Mouse (Mus musculus) stomach, embryonic 15.5 days (tissue): ENCODE data around the gene Tbx6. TPM values are rescaled to one million over a fixed set of nuclear protein-coding genes. Genes with fewer than 3 reads are reported as not detected.
A peak's percentile ranks its signal among the peaks of the same experiment; 100 is the strongest.

Experiments used
- ATAC-seq: fragments of 200-750 bp; cut with Nextera tagmentation; 2 replicates; pipeline ENCODE4 v1.8.0; 2017; ENCODE audit warnings: low read depth, moderate number of reproducible peaks, moderate TSS enrichment; ENCODE audit not compliant: insufficient read depth, low FRiP score
- H3K27ac ChIP-seq: fragments of 300-500 bp; sonication (generic); 2 replicates; pipeline ENCODE4 v1.5.1; 2015; ENCODE audit warnings: mild to moderate bottlenecking, inconsistent platforms
- H3K27me3 ChIP-seq: fragments of 300-500 bp; sonication (generic); replicated peaks from 2 replicates; pipeline ENCODE4 v1.6.1; 2015; ENCODE audit warnings: inconsistent platforms
- H3K36me3 ChIP-seq: fragments of 300-500 bp; sonication (generic); 2 replicates; pipeline ENCODE4 v1.6.1; 2015; ENCODE audit warnings: inconsistent platforms
- H3K4me1 ChIP-seq: fragments of 300-500 bp; sonication (generic); 2 replicates; pipeline ENCODE4 v1.6.1; 2015; ENCODE audit warnings: inconsistent platforms
- H3K4me2 ChIP-seq: fragments of 300-500 bp; sonication (generic); 2 replicates; pipeline ENCODE4 v1.6.1; 2015; ENCODE audit warnings: mild to moderate bottlenecking, inconsistent platforms
- H3K4me3 ChIP-seq: fragments of 300-500 bp; sonication (generic); replicated peaks from 2 replicates; pipeline ENCODE4 v1.5.1; 2015; ENCODE audit warnings: inconsistent platforms
- H3K9ac ChIP-seq: fragments of 300-500 bp; sonication (generic); 2 replicates; pipeline ENCODE4 v1.6.1; 2015; ENCODE audit warnings: inconsistent platforms
- H3K9me3 ChIP-seq: fragments of 300-500 bp; sonication (generic); 2 replicates; pipeline ENCODE4 v1.6.1; 2016; ENCODE audit warnings: inconsistent platforms
- WGBS: fragments of 180-500 bp; shearing (Covaris S2); methylation state at CpG from one replicate; pipeline ENCODE4 v1.1.7; 2015; 5-methylcytosine and 5-hydroxymethylcytosine counted together
- polyA plus RNA-seq: library from polyadenylated mRNA; unstranded; fragments of >200 nt; fragmentation: Nextera tagmentation; extraction: Ambion mirVana; gene quantifications from 2 replicates; pipeline ENCODE4 v1.2.1, GENCODE M21; 2015

The Tbx6 gene
- polyA plus RNA-seq, 1 experiment from 2014 or later: 0.46 TPM

DNA sequence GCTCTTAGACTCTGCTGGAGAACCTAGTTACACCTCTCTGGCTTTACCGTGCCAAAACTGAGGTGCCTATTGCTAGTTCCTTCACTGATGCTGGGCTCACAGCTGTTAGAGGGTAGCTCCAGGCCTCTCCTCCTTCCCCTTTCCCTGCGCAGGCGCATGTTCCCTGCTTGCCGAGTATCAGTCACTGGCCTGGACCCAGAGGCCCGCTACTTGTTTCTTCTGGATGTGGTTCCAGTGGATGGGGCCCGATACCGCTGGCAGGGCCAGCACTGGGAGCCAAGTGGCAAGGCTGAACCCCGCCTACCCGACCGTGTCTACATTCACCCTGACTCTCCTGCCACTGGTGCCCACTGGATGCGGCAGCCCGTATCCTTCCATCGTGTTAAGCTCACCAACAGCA is 1.4 kb downstream of the Tbx6 start:
- Histone ChIP-seq H3K36me3 (peaks cover 34% of the 10 kb centered on the region), H3K4me2 (no peak overlapping the region), H3K4me3 (no peak overlapping the region), H3K9me3 (no peaks in the 10 kb centered on the region), H3K27me3 (no peaks in the 10 kb centered on the region), H3K4me1 (peaks cover 25% of the 10 kb centered on the region), H3K27ac (no peak overlapping the region), H3K9ac (no peak overlapping the region)
- no peak for ATAC-seq
- 73% methylated on average over 13 of the region's 13 CpGs for WGBS

DNA sequence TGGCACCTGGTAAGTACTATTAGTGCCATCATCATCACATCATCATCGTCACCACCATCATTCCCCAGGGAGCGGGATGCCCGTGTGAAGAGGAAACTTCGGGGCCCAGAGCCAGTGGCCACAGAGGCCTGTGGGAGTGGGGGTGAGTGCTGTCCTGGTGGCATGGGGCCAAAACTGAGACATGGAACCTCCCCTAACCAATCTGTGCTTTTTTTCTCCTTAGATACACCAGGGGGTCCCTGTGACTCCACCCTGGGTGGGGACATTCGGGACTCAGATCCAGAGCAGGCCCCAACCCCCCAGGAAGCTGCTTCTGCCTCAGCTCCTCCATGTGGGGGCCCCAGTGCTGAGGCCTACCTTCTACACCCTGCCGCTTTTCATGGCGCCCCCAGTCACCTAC is 3.2 kb downstream of the Tbx6 start:
- Histone ChIP-seq H3K4me1 (peaks cover 21% of the 10 kb centered on the region), H3K9ac (no peak overlapping the region), H3K9me3 (no peaks in the 10 kb centered on the region), H3K27ac (no peak overlapping the region), H3K4me3 (no peak overlapping the region), H3K27me3 (no peaks in the 10 kb centered on the region), H3K36me3 (peaks cover 46% of the 10 kb centered on the region), H3K4me2 (no peak overlapping the region)
- 87% methylated on average over 7 of the region's 7 CpGs for WGBS
- no peak for ATAC-seq

DNA sequence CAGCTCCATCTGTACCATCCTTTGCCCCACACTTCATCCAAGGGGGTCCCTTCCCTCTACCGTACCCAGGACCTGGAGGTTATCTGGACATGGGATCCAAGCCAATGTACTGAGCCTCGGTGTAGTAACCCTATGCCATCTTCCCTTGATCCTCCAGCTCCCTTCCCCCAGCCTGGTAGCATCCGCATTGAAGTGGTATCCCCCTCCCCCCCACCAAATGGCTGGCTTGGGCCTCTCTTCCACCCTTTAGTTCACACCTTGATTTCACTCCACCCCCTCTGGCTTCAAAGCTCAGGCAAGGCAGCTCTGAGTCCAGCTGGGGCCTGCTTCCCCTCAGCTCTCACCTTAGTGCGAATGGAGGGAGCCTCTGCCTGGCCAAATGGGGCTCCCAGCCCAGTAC is 3.8 kb downstream of the Tbx6 start:
- H3K27ac ChIP-seq: no peak overlapping the region
- no peaks in the 10 kb centered on the region for H3K27me3 ChIP-seq
- ATAC-seq: no peak
- no peak overlapping the region for H3K9ac ChIP-seq
- peaks cover 17% of the 10 kb centered on the region for H3K4me1 ChIP-seq
- H3K4me3 ChIP-seq: no peak overlapping the region
- 63% methylated on average over 4 of the region's 4 CpGs for WGBS
- H3K9me3 ChIP-seq: no peaks in the 10 kb centered on the region
- H3K4me2 ChIP-seq: no peak overlapping the region
- peaks cover 46% of the 10 kb centered on the region for H3K36me3 ChIP-seq

DNA sequence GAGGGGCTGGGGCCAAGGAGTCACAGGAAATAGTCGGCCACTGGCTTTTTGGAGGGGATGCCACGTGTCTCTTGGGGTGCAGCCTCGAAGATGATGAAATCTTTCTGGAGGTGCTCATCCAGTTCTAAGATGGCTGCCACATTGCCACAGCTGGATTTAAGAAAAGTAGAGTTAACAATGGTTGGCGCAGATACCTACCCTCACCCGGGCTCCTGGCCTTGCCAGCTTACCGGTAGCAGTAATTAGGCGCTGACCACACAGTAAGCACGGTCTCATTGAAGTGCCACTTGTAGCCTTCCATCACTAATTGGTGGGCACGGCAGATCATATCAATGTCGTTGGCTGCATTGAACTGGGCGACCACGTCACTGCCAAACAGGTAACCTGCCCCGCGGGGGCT is 4.9 kb downstream of the Tbx6 start:
- Histone ChIP-seq H3K27ac (no peak overlapping the region), H3K9me3 (no peaks in the 10 kb centered on the region), H3K4me3 (no peak overlapping the region), H3K36me3 (peaks cover 46% of the 10 kb centered on the region), H3K4me1 (peaks cover 14% of the 10 kb centered on the region; the same call in 1 of the 2 replicates), H3K4me2 (no peak overlapping the region), H3K9ac (no peak overlapping the region), H3K27me3 (no peaks in the 10 kb centered on the region)
- ATAC-seq: no peak
- WGBS: 90% methylated on average over 14 of the region's 14 CpGs

DNA sequence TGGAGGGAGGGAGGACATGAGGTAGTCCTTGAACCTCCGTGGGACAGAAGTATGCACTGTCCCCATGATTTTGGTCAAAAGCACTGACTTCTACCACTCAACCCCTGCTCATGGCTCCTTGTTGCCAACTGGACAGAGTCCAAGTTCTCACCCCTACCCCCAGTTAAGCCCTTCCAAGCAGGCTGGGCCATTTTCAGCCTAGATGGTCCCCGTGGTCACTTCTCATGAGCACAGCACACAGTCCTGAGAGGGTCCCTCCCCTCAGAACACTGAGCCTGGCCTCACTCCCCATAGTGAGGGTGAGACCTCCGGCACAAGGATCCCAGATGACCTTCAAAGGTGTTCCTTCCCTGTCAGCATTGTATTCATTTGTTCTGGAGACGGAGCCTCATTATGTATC is 7.9 kb downstream of the Tbx6 start:
- WGBS: 87% methylated on average over 4 of the region's 4 CpGs
- Histone ChIP-seq H3K4me3 (no peak overlapping the region), H3K36me3 (peaks cover 42% of the 10 kb centered on the region), H3K9me3 (no peaks in the 10 kb centered on the region), H3K4me1 (peaks cover 8% of the 10 kb centered on the region; the same call in 1 of the 2 replicates), H3K9ac (no peak overlapping the region), H3K27me3 (no peaks in the 10 kb centered on the region), H3K27ac (no peak overlapping the region), H3K4me2 (no peak overlapping the region)
- no peak for ATAC-seq

DNA sequence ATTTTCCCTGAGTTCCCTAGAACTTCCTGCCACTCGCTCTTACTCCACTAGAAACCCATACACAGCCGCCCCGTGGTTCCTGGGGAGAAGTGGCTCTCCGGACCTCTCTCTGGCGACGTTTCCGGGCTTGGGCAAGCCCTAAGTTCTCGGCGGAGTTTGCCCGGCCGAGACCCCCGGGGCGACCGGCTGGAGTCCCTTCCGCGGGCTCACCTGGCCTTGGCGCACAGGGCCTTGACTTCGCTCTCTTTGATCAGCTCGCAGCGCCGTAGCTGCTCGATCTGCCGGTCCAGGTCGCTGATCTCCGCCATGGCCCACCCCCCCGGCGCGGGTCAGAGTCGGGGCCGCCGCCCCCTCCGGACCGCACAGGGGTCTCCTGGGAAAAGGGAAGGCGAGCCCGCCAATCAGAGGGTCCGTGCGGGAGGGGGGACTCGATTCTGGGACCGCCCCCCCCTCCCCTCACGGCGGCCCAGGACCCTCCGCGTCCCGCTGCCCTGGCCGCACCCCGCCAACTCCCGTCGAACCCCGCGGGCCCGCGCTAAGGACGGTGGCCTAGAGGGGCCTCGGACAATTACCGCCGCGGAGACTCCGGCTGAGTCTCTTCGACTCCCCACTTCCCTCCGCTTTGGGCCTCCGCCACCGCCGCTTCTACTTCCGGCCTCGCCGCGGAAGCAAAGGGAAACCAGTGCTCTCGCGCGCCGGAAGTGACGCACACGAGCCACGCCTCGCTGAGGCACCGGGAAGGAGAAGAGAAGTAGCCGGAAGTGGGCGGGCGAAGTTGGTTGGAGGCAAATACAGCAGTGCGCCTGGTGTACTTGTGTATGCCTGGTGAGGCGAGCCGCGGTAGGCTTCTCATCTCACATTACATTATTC is 10.8 kb downstream of the Tbx6 start, which contains the start of gene Ppp4c:
Ppp4c (minus strand) TSS at position 646 of the 870 bp plus-strand sequence.
- Histone ChIP-seq H3K4me2 (peak within 1 kb of the TSS; percentile 60), H3K9ac (peak within 1 kb of the TSS; percentile 89), H3K27ac (peak within 1 kb of the TSS; percentile 97), H3K4me1 (peaks cover 17% of the 10 kb centered on the region), H3K36me3 (peaks cover 45% of the 10 kb centered on the region), H3K27me3 (no peaks in the 10 kb centered on the region), H3K9me3 (no peaks in the 10 kb centered on the region), H3K4me3 (peak within 1 kb of the TSS; percentile 74)
- peak; percentile 93 for ATAC-seq
- under 1% methylated on average over 81 of the region's 83 CpGs for WGBS

DNA sequence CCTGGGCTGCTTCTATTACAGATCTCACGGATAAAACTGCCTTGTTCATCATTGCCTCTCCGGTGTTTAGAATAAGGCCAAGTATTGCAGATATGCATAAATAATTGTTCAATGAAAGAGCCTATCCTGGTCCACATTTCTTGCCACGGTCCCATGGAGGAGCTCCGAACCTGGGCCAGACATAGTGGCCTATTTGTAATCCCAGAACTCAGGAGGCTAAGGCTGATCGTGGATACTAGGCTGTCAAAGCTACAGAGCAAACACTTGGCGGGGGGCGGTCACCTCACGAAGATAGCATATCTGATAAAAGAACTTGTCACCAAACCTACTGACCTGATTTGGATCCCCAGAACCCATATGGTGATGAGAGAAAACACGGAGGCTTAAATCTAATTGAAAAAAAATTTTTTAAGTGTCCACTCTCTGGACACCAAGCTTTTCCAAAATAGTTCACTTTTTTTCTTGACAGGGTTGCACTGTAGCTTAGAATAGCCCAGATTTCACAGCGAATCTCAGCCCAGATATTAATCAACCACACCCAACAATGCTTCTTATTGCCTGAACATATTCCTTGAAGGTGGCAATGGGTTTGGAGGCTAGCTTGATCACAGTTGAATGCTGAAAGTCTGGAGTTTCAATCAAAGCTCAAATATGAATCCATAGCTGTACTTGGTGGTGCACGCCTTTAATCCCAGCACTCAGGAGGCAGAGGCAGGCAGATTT is 11.6 kb downstream of the Tbx6 start:
- WGBS: 21% methylated on average over 11 of the region's 11 CpGs
- Histone ChIP-seq H3K36me3 (peaks cover 37% of the 10 kb centered on the region), H3K27me3 (no peaks in the 10 kb centered on the region), H3K9me3 (no peaks in the 10 kb centered on the region), H3K27ac (peak overlapping the region; percentile 97), H3K4me1 (peaks cover 25% of the 10 kb centered on the region), H3K4me2 (peak overlapping the region; percentile 60), H3K4me3 (peak overlapping the region; percentile 74), H3K9ac (0 out of 2 replicates have a peak overlapping the region, but pooled peaks have one; percentile 19)
- peak; percentile 5; the same call in 1 of the 2 replicates for ATAC-seq

DNA sequence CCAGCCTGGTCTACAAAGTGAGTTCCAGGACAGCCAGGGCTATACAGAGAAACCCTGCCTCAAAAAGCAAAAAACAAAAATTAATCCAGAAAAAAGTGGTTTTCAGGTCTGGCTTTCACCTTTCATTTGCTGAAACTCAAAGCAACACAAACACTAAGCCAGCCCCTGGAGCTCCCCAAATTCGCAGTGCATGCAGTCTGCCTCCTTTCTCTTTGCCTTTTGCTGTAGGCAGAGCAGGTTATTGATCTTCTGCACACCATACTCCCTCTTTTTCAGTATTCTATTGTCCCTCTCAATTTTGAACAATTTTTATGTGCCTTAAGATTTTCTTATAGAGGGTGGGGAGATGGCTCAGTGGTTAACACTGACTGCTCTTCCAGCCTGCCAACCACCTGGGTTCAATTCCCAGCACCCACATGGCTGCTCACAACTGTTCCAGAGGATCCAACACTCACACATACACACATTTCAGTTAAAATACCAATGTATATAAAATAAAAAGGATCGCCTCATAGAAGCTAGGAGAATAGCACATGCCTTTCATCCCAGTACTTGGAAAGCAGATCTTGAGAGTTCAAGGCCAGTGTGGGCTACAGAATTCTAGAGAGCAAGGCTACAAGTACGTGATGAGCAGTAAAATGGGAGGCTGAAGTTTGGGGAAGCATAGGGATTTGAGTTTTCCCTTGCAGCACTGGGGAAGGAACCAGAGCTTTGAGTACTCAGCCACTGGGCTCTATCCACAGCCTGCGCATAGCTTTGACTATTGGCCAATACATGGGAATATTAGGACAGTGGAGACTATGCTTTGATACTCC is 12.4 kb downstream of the Tbx6 start:
- H3K4me1 ChIP-seq: peaks cover 25% of the 10 kb centered on the region
- H3K27me3 ChIP-seq: no peaks in the 10 kb centered on the region
- no peak overlapping the region for H3K9ac ChIP-seq
- peaks cover 29% of the 10 kb centered on the region for H3K36me3 ChIP-seq
- no peaks in the 10 kb centered on the region for H3K9me3 ChIP-seq
- peak overlapping the region; percentile 97; the same call in 1 of the 2 replicates for H3K27ac ChIP-seq
- peak overlapping the region; percentile 60; the same call in 1 of the 2 replicates for H3K4me2 ChIP-seq
- ATAC-seq: no peak
- 70% methylated on average over 4 of the region's 4 CpGs for WGBS
- H3K4me3 ChIP-seq: no peak overlapping the region

DNA sequence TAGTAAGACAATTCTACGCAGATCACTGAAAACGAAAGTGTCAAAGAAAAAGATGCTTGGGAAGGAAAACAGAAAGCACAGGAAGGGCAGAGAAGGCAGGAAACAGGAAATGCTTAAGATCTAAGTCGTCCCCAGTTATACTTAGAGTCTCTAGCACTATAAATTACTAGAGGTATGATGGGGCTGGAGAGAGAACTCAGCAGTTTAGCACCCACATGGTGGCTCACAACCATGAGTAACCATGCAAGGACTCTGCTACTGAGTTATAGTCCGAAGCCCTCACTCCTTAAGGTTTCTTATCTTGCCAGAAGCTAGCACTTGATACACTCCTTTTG is 13.0 kb downstream of the Tbx6 start:
- H3K4me3 ChIP-seq: no peak overlapping the region
- H3K27me3 ChIP-seq: no peaks in the 10 kb centered on the region
- no peak overlapping the region for H3K27ac ChIP-seq
- ATAC-seq: no peak
- H3K4me2 ChIP-seq: no peak overlapping the region
- H3K9me3 ChIP-seq: no peaks in the 10 kb centered on the region
- 77% methylated on average over 4 of the region's 4 CpGs for WGBS
- peaks cover 25% of the 10 kb centered on the region for H3K4me1 ChIP-seq
- peaks cover 27% of the 10 kb centered on the region for H3K36me3 ChIP-seq
- no peak overlapping the region for H3K9ac ChIP-seq

DNA sequence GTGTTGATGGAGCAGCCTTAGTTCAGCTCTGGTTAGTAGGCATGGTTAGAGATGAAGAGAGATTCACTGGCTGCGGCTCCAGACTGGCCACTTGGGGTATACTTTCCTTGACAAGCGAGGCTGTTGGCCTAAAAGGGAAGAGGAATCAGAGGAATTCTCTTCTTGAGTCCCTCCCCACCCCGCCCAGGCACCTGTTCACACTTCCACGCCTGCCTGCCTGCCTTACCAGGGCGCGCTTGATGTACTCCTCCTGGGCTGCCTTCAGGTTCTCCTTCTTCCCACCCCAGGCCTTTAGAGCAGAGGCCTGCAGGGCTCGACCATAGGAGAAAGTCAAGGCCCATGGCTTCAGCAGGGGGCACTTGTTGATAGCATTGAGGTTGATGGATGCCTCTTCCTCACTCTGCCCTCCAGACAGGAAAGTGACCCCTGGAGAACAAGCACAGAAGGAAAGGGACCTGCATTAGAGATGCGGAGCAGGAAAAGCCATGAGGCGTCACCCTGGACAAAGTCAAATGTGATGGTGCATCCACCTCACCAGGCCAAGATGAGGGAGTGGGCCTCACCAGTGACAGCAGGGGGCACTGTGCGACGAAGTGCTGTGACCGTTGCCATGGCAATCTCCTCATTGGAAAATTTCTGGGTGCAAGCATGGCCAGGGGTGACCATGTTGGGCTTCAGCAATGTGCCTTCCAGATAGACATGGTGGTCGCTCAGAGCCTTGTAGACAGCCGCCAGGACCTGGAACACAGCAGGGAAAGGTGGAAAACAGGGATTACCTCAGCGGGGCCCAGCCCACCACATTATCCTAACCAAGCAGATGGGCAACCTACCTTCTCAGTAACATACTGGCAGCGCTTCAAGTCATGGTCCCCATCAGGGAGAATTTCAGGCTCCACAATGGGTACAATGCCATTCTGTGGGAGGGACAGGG is 14.4 kb downstream of the Tbx6 start:
- peaks cover 32% of the 10 kb centered on the region for H3K4me1 ChIP-seq
- no peak overlapping the region for H3K27ac ChIP-seq
- no peak for ATAC-seq
- H3K4me3 ChIP-seq: no peak overlapping the region
- H3K9me3 ChIP-seq: no peaks in the 10 kb centered on the region
- H3K9ac ChIP-seq: no peak overlapping the region
- 79% methylated on average over 16 of the region's 16 CpGs for WGBS
- peak overlapping the region; percentile 85; the same call in 1 of the 2 replicates for H3K4me2 ChIP-seq
- H3K36me3 ChIP-seq: peaks cover 27% of the 10 kb centered on the region
- H3K27me3 ChIP-seq: no peaks in the 10 kb centered on the region
